Mouse (Mus musculus) left cerebral cortex, postnatal 25 days (tissue): Measurements from ENCODE around the gene St6galnac3. TPM values are rescaled to one million over a fixed set of nuclear protein-coding genes. Genes with fewer than 3 reads are reported as not detected.

Experiments used
- DNase-seq, 2 experiments: peaks; one replicate each; pipeline ENCODE4 v3.0.0; 2022; ENCODE audit warnings: low spot score in 2 of 2, mixed read lengths in 1 of 2
- intact Hi-C: fragments of 180-260 bp; cut with DNase I; formaldehyde crosslinking; loops from one replicate; pipeline ENCODE4 v1.15.1; 2025
- total RNA-seq, 2 experiments: library from RNA; stranded (reverse); gene quantifications; 2 replicates each; pipeline ENCODE4 v1.2.3; 2021

St6galnac3 gene
- total RNA-seq, 2 experiments from 2014 or later = 13.6 to 14.7 TPM

DNA sequence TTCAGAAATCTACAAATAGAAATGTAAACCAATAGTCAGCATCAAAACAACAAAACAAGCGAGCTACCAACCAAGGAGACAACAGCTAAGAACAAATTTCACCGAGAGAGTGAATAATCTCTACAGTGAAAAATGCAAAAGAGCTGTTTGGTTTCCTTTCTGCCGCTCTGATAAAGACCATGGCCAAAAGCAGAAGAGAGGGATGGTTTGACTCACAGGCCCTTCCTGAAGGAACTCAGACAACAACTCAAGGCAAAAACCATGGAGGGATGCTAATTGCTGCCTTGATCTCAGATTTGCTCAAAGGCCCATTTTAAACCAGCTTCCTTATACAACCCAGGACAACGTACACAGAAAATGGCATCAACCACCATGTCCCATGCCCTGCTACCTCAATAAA lies 437.4 kb downstream of the St6galnac3 start:
- DNase-seq = no peak
- intact Hi-C loops = no loop called here

DNA sequence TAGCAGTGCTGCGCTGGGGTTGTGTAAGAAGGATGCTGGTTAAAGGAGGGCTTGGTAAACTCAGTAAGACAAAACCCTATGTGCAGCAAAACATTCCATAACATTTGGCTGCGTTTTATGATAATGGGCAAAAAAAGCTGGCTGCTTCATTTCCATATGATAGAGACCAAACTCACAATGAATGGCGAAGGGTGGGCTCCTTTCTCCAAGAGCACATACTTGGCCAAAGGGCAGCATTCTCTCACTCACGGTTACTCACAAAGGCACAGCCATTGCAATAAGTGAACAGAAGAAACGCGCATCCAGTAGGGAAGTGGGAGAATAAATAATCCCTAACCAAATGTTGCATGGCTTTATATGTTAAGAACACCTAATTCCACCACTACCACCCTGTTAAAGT lies 437.9 kb downstream of the St6galnac3 start:
- DNase-seq = no peak
- intact Hi-C loops = no loop called here

DNA sequence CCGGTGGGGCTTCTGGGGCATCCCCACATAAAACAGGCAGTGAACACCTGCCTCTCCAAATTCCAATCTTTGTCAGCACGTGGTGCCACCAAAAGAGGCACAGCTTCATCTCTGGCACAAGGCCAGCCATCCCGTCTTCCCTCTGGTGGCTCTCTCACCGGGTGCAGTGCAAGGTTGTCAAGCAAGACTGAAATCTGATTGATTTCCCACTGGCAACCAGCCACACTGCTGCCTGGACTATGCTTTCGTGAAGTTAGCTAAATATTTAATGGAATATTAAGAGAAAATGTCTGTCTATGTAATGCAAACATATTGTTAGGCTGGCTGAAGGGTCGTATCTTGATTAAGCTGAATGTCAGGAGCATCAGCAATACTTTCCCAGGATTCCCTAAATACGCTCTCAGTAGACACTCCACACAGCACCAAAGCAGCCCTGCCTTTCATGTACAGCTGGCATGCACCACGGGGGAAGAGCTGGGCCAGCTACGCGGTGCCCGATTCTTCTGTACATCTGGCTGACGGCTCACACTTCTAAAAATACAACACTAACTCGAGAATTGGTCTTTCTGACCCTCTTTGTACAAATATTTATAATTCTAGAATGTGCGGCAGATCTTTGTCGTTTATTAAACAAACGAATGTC lies 442.7 kb downstream of the St6galnac3 start:
- DNase-seq = no peak

DNA sequence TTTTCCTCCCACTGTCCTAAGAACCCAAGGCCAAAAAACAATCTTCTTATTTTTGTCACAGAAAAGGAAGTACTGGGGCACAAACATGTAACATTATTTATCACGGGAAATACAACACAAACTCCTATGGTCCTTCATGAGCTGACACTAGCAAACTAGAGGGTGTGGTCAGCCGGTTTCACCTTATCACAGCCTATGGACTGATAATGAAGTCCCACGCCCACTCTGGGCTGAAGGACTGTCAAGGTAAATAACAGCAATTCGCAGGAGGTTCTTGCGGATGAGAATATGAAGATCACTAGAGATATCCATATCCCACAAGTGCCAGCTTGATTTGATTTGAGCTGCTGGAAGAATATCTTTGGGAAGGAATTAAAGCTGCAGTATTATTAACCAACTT lies 446.7 kb downstream of the St6galnac3 start:
- intact Hi-C loops = no loop called here
- DNase-seq = no peak

More for the DNA sequence above, 442.7 kb downstream of the St6galnac3 start:
- intact Hi-C loops = no loop called here

DNA sequence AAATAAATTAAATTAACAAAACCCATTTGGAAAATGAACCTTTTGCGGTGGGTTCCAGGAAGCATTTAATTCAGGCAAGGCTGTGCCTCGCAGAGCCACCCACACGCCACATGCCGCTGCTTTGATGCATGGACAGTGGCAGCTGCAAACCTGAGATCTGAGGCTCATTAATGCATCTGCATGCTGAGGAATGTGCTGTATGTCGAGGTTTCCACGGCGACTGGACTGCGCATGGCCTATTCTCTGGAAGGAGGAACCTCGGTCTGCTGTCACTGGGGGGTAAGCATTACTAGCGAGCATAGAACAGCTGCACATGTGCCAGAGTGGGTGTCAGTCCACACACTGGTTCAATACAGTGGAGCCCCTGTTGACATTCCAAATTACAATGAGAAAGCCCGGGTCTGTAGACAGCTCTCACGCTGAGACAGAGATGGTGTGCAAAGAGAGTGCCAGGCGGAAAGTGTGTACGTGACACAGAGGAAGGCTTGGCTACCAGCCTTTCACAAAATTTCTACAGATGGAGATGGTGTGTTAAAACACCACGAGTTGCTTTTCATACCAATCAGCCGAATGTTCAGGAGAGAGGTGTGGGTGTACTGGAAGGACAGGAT lies 447.5 kb downstream of the St6galnac3 start:
- intact Hi-C loops = no loop called here
- DNase-seq = peak; percentile 60 to 76

DNA sequence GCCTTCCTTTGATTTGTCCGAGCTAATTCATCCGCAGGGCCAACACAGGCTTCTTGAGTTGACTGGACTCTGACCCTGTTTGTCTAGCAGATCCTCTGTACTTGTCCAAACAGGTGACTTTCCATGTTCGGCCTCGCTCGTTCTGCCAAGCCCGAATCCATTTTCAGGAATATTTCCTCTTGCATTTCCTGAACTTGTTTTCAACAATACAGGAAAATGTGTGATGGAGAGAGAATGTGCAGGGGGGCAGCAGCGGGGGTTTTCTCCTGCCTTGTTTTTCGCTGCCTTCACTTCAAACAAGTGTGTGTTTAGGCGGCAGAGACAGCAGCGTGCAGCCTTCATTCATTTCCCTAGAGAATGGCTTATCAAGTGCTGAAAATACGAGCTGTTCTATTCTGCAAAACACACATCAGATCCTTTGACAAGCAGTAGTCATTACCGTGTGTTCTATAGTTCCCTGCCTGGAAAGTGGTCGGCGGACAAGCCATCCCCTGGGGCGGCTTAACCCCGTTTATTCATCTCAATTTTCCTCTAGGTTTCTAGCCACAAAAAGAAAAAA lies 448.1 kb downstream of the St6galnac3 start:
- intact Hi-C loops = no loop called here

GRCm38 (mm10) chr3:153276101-153276829 lies 448.7 kb downstream of the St6galnac3 start:
- intact Hi-C loops = no loop called here
- DNase-seq = no peak

More for the DNA sequence above, 448.1 kb downstream of the St6galnac3 start:
- no peak for DNase-seq

DNA sequence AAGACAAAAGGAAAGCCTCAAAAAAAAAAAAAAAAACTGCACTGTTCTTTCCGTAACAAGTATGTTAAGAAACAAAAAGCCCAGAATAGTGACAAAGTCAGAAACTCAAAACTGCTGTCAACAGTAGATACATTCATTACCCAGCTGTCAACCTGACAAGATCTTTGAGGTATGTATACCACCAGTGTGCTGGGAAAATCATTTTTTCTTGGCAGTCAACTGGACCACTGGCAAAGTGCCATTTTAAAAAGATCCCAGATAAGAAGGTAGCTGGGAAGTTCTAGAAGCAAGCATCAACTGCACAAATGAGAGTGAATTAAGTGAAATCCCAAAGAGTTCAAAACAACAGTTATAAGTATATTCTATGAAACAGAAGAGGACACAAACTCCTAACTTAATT lies 452.7 kb downstream of the St6galnac3 start:
- intact Hi-C loops = no loop called here

DNA sequence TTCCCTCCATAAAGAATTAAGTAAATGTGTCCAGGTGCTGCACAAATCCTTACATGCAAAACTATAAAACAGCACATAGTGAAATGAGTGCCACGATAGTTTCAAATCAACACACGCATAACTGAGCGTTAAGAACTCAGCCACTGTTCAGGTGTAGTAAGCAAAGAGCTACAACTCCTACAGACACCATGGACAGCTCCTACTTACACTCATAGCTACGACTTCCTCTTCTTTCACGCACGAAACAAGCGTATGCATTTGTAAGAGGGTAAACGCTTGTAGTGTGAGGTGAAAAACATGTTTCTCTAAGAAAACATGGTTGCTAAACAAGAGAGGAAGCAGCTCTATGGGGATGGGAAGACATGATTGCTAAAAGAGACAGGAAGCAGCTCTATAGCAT lies 457.6 kb downstream of the St6galnac3 start:
- intact Hi-C loops = no loop called here
- DNase-seq = no peak

More for the DNA sequence above, 452.7 kb downstream of the St6galnac3 start:
- DNase-seq = no peak

GRCm38 (mm10) chr3:153261985-153262384 lies 463.0 kb downstream of the St6galnac3 start:
- intact Hi-C loops = no loop called here

GRCm38 (mm10) chr3:153260225-153260933 lies 464.6 kb downstream of the St6galnac3 start:
- intact Hi-C loops = no loop called here
- DNase-seq = no peak

More at GRCm38 (mm10) chr3:153261985-153262384, 463.0 kb downstream of the St6galnac3 start:
- no peak for DNase-seq

GRCm38 (mm10) chr3:153255910-153256309 lies 469.1 kb downstream of the St6galnac3 start:
- intact Hi-C loops = no loop called here
- DNase-seq = no peak

DNA sequence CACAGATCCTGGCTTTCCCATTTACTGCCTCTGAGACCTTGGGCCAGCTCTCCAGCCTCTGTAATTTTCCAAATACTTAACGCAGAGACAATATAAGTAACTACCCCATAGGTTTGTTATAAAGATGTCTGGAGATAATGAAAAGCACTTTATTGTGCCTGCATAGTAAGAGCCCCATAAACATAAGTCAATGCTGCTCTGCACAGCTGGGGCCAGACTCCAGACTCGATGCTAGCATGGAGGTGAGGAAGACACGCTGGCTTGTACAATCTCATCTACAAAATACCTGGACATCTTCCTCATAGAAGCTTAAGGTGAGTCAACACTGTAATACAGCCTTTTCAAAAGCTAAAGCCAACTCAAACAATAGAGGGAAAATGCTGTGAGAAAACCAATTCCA lies 473.3 kb downstream of the St6galnac3 start:
- no peak for DNase-seq
- intact Hi-C loops = no loop called here

DNA sequence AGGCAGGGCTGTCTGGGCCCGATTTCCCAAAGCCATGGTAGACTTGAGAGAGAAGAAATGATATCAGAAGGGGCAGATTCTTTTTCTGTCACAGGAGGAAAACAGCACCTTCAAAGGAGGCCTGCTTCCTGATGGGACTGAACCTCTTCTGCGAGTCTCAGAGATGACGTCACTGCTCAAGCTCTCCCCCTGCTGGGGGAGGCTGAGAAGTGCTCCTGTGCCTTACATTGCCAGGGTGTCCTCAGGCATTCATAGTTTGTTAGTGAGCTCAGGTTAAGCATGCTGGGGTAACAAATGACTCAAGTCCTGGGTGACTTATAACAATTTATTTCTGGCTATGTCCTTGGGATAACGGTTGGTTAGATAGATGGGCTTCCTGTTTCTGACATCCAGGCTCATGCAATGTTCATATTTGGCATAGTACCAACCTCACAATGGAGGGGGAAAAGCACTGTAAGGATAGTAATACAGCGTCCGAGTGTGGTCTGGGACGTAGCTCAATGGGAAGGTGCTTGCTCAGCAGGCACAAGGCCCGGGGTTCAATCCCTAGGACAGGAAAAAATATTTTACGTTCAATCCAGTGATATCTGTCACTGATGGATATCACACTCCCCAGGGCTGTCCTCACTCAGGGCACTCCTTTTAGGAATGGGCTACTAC lies 474.2 kb downstream of the St6galnac3 start:
- DNase-seq = peak; percentile 55 to 77
- intact Hi-C loops = no loop called here

GRCm38 (mm10) chr3:153248866-153249265 lies 476.1 kb downstream of the St6galnac3 start:
- intact Hi-C loops = no loop called here
- DNase-seq = no peak

DNA sequence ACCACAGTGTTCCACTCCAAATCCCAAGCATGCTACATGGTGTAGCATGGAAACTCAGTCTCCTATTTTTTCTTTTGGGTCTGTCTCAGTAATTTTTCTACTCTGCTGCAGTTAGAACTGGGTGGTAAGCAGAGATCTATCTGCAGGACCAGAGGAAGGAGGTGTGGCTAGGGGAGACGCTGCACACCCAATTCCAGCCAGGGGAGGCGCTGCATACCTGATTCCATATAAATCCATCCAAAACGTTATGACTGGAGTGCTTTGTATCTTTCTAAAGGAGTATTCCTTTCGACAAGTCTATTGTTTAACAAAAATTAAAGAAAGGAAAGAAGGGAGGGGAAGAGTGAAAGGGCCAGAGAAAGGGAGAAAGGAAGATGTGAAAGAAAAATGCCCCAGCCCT lies 476.9 kb downstream of the St6galnac3 start:
- intact Hi-C loops = no loop called here
- DNase-seq = no peak

- intact Hi-C loops = no loop called here
Observed at GRCm38 (mm10) chr3:153242524-153242923, 482.4 kb downstream of the St6galnac3 start.

GRCm38 (mm10) chr3:153241134-153241533 lies 483.8 kb downstream of the St6galnac3 start:
- DNase-seq = no peak
- intact Hi-C loops = no loop called here

More at GRCm38 (mm10) chr3:153242524-153242923, 482.4 kb downstream of the St6galnac3 start:
- no peak for DNase-seq

GRCm38 (mm10) chr3:153240366-153240765 lies 484.6 kb downstream of the St6galnac3 start:
- intact Hi-C loops = no loop called here
- no peak for DNase-seq
